Mouse (Mus musculus): Measurements from ENCODE around the gene Svop.

The Svop gene

GRCm38 (mm10) chr5:113993487-113994465 is 97.6 kb downstream of the Svop start, which contains the start of gene Ssh1:
Ssh1 (minus strand) TSS chr5:113993894.
- peak; percentile 80 for DNase-seq (ENCODE audit: low read depth)

- DNase-seq (ENCODE audit: low read depth): peak; percentile 47
These were observed 98.3 kb downstream of the Svop start for GRCm38 (mm10) chr5:113993031-113993486.

GRCm38 (mm10) chr5:113992339-113992831 is 99.0 kb downstream of the Svop start:
- peak; percentile 73 for DNase-seq (ENCODE audit: low read depth)

- peak; percentile 26 for DNase-seq (ENCODE audit: low read depth)
These were observed 100.2 kb downstream of the Svop start for GRCm38 (mm10) chr5:113991141-113991540.

- no peak for DNase-seq (ENCODE audit: low read depth)
These were observed 100.8 kb downstream of the Svop start for GRCm38 (mm10) chr5:113990593-113990992.

GRCm38 (mm10) chr5:113989437-113990024 is 101.8 kb downstream of the Svop start:
- no peak for DNase-seq (ENCODE audit: low read depth)

GRCm38 (mm10) chr5:113986182-113986961 is 105.0 kb downstream of the Svop start:
- DNase-seq (ENCODE audit: low read depth): no peak

- no peak for DNase-seq (ENCODE audit: low read depth)
These were observed 105.6 kb downstream of the Svop start for GRCm38 (mm10) chr5:113985737-113986136.

- DNase-seq (ENCODE audit: low read depth): no peak
These were observed 107.2 kb downstream of the Svop start for GRCm38 (mm10) chr5:113984025-113984740.

GRCm38 (mm10) chr5:113983541-113983940 is 107.8 kb downstream of the Svop start:
- DNase-seq (ENCODE audit: low read depth): no peak

GRCm38 (mm10) chr5:113981843-113982242 is 109.5 kb downstream of the Svop start:
- DNase-seq (ENCODE audit: low read depth): no peak

GRCm38 (mm10) chr5:113981171-113981570 is 110.2 kb downstream of the Svop start:
- no peak for DNase-seq (ENCODE audit: low read depth)

GRCm38 (mm10) chr5:113980511-113980910 is 110.9 kb downstream of the Svop start:
- DNase-seq (ENCODE audit: low read depth): no peak

- DNase-seq (ENCODE audit: low read depth): no peak
These were observed 114.1 kb downstream of the Svop start for GRCm38 (mm10) chr5:113977309-113977708.
